Mouse (Mus musculus) limb, embryonic 14.5 days (tissue): Measurements from ENCODE around the gene Malrd1. TPM values are rescaled to one million over a fixed set of nuclear protein-coding genes. Genes with fewer than 3 reads are reported as not detected.

Experiments used
- ATAC-seq: fragments of 200-750 bp; cut with Nextera tagmentation; 2 replicates; pipeline ENCODE4 v1.8.0; 2017; ENCODE audit warnings: low read depth, moderate number of reproducible peaks, moderate TSS enrichment; ENCODE audit not compliant: low FRiP score
- DNase-seq: peaks from one replicate; pipeline ENCODE4 v3.0.0-alpha.2; 2015; ENCODE audit warnings: low spot score
- H3K27ac ChIP-seq: fragments of 300-500 bp; sonication (generic); replicated peaks from 2 replicates; pipeline ENCODE4 v1.5.1; 2014; ENCODE audit warnings: low read depth, mild to moderate bottlenecking, low read length, moderate library complexity, mixed read lengths
- H3K27me3 ChIP-seq: fragments of 300-500 bp; sonication (generic); 2 replicates; pipeline ENCODE4 v1.6.1; 2014; ENCODE audit warnings: low read length, mixed read lengths; ENCODE audit not compliant: control insufficient read depth, insufficient read depth
- H3K36me3 ChIP-seq: fragments of 300-500 bp; sonication (generic); 2 replicates; pipeline ENCODE4 v1.6.1; 2014; ENCODE audit warnings: mild to moderate bottlenecking, low read length, moderate library complexity, mixed read lengths; ENCODE audit not compliant: control insufficient read depth, insufficient read depth
- H3K4me1 ChIP-seq: fragments of 300-500 bp; sonication (generic); 2 replicates; pipeline ENCODE4 v1.6.1; 2014; ENCODE audit warnings: antibody characterized with exemption, low read length, mixed read lengths; ENCODE audit not compliant: control insufficient read depth, insufficient read depth
- H3K4me2 ChIP-seq: fragments of 300-500 bp; sonication (generic); replicated peaks from 2 replicates; pipeline ENCODE4 v1.6.1; 2014; ENCODE audit warnings: low read depth, mild to moderate bottlenecking, low read length, moderate library complexity; ENCODE audit not compliant: severe bottlenecking
- H3K4me3 ChIP-seq: fragments of 300-500 bp; sonication (generic); replicated peaks from 2 replicates; pipeline ENCODE4 v1.5.1; 2014; ENCODE audit warnings: low read length
- H3K9ac ChIP-seq: fragments of 300-500 bp; sonication (generic); 2 replicates; pipeline ENCODE4 v1.6.1; 2014; ENCODE audit warnings: mild to moderate bottlenecking, low read depth, low read length, moderate library complexity; ENCODE audit not compliant: severe bottlenecking
- H3K9me3 ChIP-seq: fragments of 300-500 bp; sonication (generic); 2 replicates; pipeline ENCODE4 v1.6.1; 2016; ENCODE audit warnings: low read length; ENCODE audit not compliant: control insufficient read depth
- POLR2A ChIP-seq: fragments of 200-500 bp; IDR thresholded peaks from 2 replicates; pipeline ENCODE4 v1.8.0; 2012; ENCODE audit warnings: inconsistent platforms, mild to moderate bottlenecking, moderate library complexity, borderline replicate concordance; ENCODE audit not compliant: insufficient read depth, insufficient read length; ENCODE audit errors: extremely low read depth
- WGBS: fragments of 180-500 bp; shearing (Covaris S2); extraction: QIAGEN DNeasy Blood & Tissue Kit; methylation state at CpG from one replicate; pipeline ENCODE4 v1.1.7; 2014; 5-methylcytosine and 5-hydroxymethylcytosine counted together
- polyA plus RNA-seq, 2 experiments: library from polyadenylated mRNA; depleted of rRNA in 1 of 2; stranded (reverse) in 1 of 2; unstranded in 1 of 2; fragments of >200 nt; fragmentation: Nextera tagmentation in 1 of 2; extraction: Ambion mirVana in 1 of 2; gene quantifications; 2 replicates each; pipeline versions ENCODE4 v1.2.1 to v1.2.3; 2012 to 2014

The Malrd1 gene
- polyA plus RNA-seq, 2 experiments, result 0.04 TPM; not detected in 1

DNA sequence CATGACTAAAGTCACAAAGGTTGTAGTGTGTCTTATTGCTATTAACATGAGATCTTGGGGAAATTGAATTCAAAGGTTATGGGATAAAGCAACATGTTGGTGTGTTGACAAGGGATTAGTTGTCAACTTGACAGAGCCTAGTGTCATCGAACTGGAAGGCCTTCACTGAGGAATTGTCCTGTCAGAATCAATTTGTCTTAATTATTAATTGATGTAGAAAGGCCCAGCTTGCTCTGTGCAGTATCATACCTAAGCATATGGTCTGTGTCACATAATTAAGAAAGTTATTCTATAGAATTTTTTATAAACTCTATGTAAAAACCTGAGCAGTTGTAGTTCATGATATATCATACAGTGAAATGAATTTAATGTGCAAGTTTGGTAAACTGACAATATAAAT is 289.4 kb downstream of the Malrd1 start:
- Histone ChIP-seq H3K9ac (no peak overlapping the region), H3K27ac (no peak overlapping the region), H3K36me3 (no peaks in the 10 kb centered on the region), H3K4me1 (no peaks in the 10 kb centered on the region), H3K4me2 (no peak overlapping the region), H3K4me3 (no peak overlapping the region), H3K27me3 (no peaks in the 10 kb centered on the region), H3K9me3 (no peaks in the 10 kb centered on the region)
- DNase-seq (no peak), ATAC-seq (no peak)
- TF ChIP-seq POLR2A, result no peak
- 48% methylated on average over 1 of the region's 1 CpGs for WGBS

DNA sequence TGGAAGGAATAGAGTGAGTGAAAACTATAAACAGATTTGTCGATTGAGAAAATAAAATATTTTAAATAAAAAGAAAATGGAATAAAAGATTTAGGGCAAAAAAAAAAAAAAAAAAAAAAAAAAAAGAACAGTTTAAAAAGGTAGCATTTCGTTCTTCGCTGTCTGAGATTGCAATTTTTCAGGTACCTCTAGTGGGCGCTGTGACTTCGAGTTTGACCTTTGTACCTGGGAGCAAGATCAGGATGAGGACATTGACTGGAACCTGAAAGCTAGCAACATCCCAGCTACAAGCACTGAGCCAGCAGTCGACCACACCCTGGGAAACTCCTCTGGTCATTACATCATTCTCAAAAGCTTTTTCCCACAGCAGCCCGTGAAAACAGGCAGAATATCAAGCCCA is 343.1 kb downstream of the Malrd1 start:
- WGBS, result 26% methylated on average over 7 of the region's 7 CpGs
- TF ChIP-seq POLR2A, result no peak
- no peak for ATAC-seq

DNA sequence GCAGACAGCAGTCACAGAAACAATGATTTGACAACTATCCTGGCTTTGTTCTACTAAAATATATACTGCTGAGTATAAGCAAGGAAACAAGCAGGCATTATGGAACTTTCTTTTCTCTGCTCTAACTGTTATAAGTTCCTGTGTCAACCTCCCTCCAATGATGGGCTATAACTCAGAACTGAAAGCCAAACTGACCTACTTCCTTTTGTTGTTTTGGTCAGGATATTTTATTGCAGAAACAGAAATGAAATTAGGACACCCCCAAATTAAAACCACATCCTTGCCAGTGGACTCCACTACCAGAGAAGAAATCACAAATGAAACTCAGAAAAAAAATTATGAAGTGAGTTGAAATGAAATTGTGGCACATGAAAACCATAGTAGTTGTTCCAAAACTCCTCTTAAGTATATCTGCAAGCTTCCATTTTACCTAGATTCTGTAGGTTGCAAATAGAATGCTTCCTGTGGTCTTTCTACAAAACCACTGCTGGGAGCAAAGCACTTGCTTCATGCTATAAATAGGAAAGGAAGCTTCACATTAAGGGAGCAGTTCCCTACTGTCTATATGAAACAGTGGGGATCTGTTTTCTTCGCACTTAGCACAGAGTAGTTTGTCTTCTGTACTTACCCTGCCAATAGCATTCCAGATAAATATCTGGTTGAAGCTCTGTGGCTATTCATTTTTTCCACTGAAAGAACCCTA is 367.3 kb downstream of the Malrd1 start:
- no peaks in the 10 kb centered on the region for H3K27me3 ChIP-seq
- ATAC-seq (no peak), DNase-seq (no peak)
- TF ChIP-seq POLR2A, result no peak
- H3K9ac ChIP-seq, result no peak overlapping the region
- no peaks in the 10 kb centered on the region for H3K4me1 ChIP-seq
- no peak overlapping the region for H3K4me2 ChIP-seq
- H3K9me3 ChIP-seq, result no peaks in the 10 kb centered on the region
- 68% methylated on average over 1 of the region's 1 CpGs for WGBS
- H3K4me3 ChIP-seq, result no peak overlapping the region
- no peaks in the 10 kb centered on the region for H3K36me3 ChIP-seq
- no peak overlapping the region for H3K27ac ChIP-seq

More for the DNA sequence above, 343.1 kb downstream of the Malrd1 start:
- no peak for DNase-seq
- Histone ChIP-seq H3K4me3 (no peak overlapping the region), H3K9me3 (no peaks in the 10 kb centered on the region), H3K27me3 (no peaks in the 10 kb centered on the region), H3K4me2 (no peak overlapping the region), H3K27ac (no peak overlapping the region), H3K4me1 (no peaks in the 10 kb centered on the region), H3K36me3 (no peaks in the 10 kb centered on the region), H3K9ac (no peak overlapping the region)

DNA sequence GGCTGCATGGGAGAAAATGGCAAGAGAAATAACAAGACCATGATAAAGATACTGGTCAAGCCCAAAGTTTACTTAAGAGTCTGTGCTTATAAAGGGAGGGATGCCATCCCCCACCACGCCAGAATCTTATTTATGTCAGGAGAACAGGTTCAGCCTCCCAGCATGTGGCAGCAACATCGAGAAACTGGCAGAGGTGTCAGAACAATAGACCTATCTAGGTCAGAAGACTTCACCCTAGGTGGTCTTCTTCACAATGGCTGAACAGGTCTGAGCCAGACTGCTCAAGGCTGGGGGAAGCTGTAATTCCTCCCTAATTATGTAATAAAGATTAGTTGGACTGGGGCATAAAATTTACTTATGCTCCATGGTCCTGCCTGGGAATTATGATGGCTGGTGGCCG is 399.2 kb downstream of the Malrd1 start:
- ATAC-seq, result no peak
- Histone ChIP-seq H3K36me3 (no peaks in the 10 kb centered on the region), H3K9ac (no peak overlapping the region), H3K9me3 (no peaks in the 10 kb centered on the region), H3K4me3 (no peak overlapping the region), H3K4me2 (no peak overlapping the region), H3K27me3 (no peaks in the 10 kb centered on the region), H3K27ac (no peak overlapping the region), H3K4me1 (no peaks in the 10 kb centered on the region)
- DNase-seq, result no peak
- TF ChIP-seq POLR2A, result no peak
- WGBS, result 37% methylated on average over 3 of the region's 3 CpGs

DNA sequence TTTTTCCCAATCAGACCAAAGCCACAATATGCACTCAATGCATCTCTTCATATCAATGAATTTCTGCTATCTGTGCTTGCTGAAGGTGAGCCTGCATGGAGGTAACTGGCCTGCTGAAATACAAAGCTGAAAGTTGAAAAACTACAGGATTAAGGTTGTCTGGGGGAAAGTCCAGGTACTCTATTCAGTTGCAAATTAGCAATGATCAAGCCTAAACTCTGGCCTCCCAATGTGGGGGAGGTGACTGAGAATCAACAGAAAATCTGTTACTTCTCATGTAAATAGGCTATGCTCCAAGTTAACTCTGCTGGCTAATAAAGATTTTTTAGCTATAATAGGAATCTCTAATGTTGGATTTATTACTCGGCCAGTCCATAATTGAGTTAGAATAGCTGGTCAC is 399.8 kb downstream of the Malrd1 start:
- H3K36me3 ChIP-seq, result no peaks in the 10 kb centered on the region
- no peaks in the 10 kb centered on the region for H3K4me1 ChIP-seq
- no peak overlapping the region for H3K4me2 ChIP-seq
- no peak for ATAC-seq
- no peak for DNase-seq
- H3K9me3 ChIP-seq, result no peaks in the 10 kb centered on the region
- H3K27ac ChIP-seq, result no peak overlapping the region
- no peak overlapping the region for H3K9ac ChIP-seq
- no peaks in the 10 kb centered on the region for H3K27me3 ChIP-seq
- H3K4me3 ChIP-seq, result no peak overlapping the region
- WGBS, result 63% methylated on average over 1 of the region's 1 CpGs
- no peak for TF ChIP-seq POLR2A
